Mouse (Mus musculus) kidney, adult 8-10 months (tissue): ENCODE measurements at regions not wholly inside any gene's neighbourhood (a gene's known extent, or its start where the extent isn't known, plus 50 kb on each side); places are given as distances from the start of the nearest gene placed in this dataset.
"Not testable (repeated sequence)": the region's sequence is repeated elsewhere in the genome, so short reads cannot be mapped to it uniquely, and the experiment has no call there.

Source experiments
- DNase-seq, 2 experiments: peaks; one replicate each; pipeline ENCODE4 v3.0.0; 2022

- peak in 1 of 2 experiments; percentile 15 for DNase-seq
Measured at GRCm38 (mm10) chr9:78769168-78769567, 153.8 kb downstream of the Cd109 start.

DNA sequence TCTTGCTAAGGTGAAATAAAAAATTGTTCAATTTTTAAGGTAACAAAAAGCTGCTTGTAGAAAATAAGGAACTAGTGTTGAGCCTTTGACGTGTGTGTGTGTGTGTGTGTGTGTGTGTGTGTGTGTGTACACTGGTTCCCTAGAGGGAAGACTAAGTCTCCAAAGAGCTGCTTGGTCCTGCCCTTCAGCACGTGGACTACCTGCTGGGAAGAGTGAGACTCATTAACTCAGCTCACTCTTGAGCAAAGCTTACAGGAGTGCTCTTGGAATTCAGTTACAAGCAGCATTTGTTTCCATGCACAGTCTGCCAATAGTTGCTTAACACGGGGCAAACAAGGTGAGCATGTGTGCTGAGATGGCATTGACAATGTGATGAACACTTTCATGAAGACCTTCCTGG lies 158.6 kb downstream of the Cd109 start:
- DNase-seq = no peak

DNA sequence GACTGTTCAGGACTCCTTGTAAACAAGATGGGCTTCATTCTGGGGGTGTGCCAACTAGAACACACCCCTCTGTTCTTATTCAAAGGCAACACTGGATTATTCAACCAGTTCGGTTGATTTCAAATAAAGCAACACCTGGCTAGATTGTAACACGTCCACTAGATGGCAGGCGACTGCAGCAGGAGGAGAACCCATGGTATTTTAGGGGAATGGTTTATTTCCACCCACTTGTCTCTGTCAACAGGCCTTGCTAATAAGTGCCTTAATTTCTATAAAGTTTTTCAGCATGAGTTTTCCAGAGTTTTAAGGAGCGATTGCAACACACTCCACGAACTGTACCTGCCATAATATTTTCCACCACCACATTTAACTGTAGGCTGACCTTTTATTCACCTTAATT lies 160.1 kb downstream of the Cd109 start:
- peak; percentile 14 to 21 for DNase-seq

- DNase-seq = no peak
Measured at GRCm38 (mm10) chr9:78780595-78780994, 165.2 kb downstream of the Cd109 start.

DNA sequence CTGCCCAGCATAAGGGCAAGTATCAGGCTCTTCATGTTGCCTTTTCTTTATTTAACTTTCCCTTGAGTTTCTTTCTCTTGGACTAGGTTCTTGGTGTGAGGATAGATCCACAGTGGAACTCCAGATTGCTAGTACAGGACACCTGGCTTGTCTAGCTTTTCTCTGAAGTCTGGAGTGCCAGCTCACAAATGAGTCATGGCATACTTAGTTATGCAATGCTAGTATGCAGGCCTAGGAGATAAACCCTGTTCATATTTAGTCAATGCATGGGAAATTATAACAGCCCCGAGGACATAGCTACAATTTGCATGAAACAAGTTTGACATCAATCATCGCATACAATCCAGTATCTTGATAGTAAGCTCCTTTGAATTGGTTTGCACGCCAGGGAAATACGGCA lies 167.0 kb downstream of the Cd109 start:
- no peak for DNase-seq

GRCm38 (mm10) chr9:78782860-78783259 lies 167.5 kb downstream of the Cd109 start:
- no peak for DNase-seq

DNA sequence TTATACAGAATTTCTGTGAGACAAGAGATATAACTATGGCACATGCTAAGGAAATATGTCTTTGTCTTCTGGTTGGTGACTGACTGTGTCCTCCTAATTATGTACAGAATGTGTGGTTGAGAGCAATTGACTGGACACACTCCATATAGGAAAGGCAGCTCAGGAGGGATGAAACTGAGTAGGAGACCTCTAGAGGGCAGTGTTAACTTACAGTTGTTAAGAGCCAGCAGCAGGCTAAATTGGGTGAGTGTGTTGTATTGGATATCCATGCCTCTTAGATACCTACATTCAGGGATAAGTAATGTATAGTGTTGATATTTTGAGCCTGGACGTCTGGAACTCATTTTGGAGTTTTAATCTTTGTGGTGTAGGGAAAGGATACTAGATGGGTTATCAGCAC lies 172.5 kb downstream of the Cd109 start:
- peak; percentile 11 to 33 for DNase-seq

DNA sequence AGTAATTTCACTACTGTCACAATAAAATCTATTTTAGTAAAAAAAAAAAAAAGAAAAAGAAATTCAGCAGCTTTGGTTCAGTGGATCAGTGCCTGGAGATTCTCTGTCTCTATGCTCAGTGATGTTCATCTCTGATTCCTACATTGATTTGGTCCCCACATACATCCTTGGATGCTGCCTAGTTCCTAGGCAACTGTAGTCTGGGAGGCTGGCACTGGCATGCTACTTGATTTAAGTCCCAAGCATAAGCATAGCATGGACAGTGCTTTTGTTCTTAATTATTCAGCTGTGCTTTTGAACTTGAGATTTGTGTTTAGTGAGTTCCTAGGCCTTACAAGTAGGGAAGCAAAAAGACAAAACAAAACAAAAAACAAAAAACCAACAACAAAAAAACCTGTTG lies 174.4 kb downstream of the Cd109 start:
- DNase-seq = no peak

DNA sequence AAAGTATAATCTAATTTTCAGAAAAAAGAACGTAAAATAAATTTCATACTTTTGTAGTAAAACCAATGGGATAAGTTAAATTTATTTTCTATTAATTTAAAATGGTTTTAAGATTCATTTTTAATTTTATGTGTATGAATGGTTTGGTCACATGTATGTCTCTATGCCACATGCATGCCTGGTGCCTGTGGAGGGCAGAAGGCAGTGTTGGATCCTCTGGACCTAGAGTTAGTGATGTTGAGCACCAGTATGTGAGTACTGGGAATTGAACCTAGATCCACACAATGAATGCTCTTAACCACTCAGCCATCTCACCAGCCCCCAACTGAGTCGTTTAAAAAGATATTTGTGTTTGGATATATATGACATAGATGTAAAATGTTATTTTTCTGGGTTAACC lies 174.8 kb downstream of the Cd109 start:
- DNase-seq = no peak

DNA sequence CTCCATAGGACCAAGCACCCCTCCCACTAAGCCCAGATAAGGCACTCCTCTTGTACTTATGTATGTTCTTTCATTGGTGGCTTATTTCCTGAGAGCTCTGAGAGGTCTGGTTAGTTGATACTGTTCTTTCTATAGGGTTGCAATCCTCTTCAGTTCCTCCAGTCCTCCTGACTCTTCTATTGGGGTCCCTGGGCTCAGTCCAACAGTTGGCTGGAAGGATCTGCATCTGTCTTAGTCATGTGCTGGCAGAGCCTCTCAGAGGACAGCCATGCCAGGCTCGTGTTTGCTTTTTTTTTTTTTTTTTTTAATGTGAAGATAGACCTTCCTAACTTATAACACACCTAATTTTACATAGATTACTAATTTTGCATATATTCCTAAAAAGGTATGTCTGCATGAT lies 180.5 kb downstream of the Cd109 start:
- no peak for DNase-seq

- DNase-seq = no peak
Measured at GRCm38 (mm10) chr9:78817221-78817620, 201.9 kb downstream of the Cd109 start.

DNA sequence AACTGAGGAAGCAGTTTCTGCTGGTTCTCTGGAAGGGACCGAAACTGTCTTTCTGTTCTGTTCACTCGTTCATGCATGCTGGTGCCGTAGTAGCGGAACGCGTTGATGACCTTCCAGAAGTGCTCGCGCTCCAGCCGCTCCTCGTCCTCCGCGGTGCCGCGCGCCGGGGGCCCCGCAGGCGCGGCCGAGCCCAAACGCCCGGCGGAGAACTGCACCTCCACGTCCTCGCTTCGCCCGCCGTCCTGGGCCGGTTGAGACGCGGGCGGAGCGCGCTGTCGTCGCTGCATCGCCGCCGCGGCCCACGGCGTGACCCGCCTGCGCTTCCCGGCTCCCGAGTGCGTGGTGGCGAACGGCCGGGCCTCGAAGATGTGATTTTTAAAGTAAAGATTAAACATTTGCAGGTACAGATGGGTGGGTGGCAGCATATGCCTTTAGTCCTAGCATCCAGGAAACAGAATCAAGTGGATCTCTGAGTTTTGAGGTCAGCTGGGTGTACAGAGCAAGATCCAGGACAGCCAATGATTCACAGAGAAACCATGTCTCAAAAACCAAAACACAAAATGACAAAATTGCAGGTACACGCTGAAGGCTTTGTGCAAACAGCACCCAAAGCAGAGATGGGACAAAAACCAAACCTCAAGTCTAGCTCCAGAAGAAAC lies 206.3 kb downstream of the Cd109 start:
- DNase-seq = not testable (repeated sequence)

GRCm38 (mm10) chr9:78844969-78845683 lies 229.8 kb downstream of the Cd109 start:
- no peak for DNase-seq

GRCm38 (mm10) chr9:78846110-78846509 lies 230.8 kb downstream of the Cd109 start:
- no peak for DNase-seq

DNA sequence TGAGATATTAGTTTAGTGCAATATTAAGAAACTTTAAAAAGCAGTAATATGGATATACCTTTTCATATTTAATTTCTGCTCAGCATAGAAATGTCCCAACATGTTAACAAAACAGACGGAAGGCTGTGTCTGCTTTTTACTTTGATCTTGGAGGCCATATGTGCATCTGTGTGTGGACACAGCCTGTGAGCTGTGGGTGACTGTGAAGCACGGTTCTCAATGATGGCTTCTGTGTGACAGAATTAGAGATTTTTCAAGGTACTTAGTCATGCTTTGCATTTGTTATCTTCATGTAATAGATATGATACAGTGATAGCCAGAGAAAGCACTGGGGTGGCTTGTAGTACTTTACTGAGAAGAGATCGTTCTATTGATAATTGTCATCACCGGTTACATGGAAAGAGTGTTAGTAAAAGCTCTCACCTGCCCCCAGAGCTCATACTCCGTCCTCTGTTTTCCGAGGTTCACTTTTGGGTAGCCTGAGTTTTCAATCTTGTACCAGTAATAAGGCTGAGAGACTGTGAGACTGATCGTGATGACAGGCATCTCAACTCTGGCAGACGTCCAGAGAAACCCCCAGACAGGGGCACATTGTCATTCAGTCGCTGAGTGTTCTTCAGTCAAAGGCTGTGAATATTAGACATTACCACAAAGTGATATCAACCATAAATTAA lies 232.7 kb downstream of the Cd109 start:
- no peak for DNase-seq

GRCm38 (mm10) chr9:78848564-78848893 lies 233.2 kb downstream of the Cd109 start:
- DNase-seq = not testable (repeated sequence)

GRCm38 (mm10) chr9:78856981-78857380 lies 241.6 kb downstream of the Cd109 start:
- DNase-seq = no peak

DNA sequence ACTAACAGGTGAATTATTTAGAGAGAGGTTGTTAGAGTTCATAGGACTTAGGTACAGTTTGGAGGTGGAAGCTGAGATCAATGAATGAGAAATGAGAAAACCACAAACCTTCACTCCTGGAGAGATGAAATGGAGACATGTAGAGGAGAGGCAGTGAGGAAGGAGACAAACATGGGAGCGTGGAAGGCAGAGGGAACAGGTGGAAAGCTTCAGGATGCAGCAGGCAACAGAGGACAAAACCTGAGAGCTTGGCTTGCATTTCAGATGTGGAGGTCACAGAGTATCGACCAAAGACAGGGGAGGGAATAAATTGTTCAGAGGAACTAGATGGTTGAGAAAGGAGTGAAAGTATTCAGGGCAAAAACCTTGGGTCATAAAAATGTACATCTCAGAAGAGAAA lies 244.6 kb downstream of the Cd109 start:
- DNase-seq = no peak

DNA sequence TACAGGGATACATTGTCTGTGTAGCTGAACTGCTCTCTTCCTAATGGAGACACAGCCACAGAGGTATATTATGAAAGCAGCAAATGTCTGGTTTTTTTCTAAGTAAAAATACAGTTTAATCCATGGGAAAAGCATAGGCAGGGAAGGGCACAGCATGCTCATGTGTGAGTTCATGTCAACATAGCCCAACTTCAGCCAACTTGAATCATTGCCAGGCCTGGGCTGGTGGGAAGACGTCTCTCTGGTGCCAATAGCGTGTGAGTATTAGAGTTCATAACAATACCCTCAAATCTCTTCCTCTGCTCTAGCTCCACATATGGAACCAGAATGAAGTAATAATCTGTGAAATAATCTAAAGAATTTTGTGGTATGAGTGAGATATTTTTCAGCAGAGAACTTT lies 257.2 kb downstream of the Cd109 start:
- no peak for DNase-seq

DNA sequence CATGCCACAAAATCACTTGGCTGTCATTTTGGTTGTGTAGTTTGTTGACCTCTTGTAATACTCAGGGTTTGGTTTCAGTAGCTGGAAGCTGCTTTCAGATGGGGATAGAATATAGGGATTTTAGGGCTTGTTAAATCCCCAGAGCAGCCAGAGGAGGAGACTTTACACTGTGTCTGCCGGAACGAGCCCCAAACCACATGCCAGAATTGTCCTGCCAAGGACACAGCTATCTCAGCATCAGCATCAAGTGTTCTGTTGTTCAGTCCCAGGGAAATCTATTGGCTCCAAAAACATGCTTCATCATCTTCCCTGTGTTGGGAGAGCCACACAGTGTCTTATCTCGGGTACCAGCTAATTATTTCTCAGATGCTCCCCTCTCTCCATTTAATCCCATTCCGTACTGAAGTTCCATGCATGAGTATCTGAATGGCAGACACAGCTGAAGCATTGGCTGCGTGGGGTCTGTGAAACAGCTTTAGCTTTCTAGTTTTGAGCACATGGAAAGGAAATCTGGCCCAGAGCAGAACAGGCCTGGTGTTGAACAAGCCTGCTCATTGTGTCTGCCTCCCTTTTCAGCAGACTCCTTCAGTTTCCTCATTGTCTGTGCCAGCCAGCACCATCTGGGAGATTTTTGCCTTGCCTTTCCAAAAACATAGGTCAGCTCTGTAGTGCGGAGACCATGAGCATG lies 264.8 kb downstream of the Cd109 start:
- no peak for DNase-seq

GRCm38 (mm10) chr9:78880643-78881306 lies 265.4 kb downstream of the Cd109 start:
- peak in 1 of 2 experiments; percentile 1 for DNase-seq

DNA sequence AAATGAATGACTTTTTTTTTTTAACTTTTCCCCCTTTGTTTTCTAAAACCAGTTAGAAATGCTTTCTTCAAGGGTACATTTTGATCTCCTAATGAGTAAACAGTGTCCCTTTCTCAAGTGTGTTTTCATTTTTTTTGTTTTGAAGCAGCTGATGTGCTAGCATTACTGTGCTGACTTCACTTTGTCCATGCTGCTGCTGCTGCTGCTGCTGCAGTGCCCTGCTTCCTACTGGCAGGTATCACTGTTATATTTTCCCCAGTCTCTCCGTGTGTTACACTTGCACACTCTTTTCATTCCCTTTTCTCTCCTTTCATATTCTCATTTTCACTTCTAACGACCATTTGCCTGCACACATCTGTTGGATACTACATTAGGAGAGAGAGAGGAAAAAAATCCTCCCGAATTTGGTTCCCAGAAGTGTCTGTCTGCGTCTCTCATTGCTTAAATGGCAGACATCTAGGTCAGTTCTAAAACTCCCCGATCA lies 266.0 kb downstream of the Cd109 start:
- DNase-seq = no peak

DNA sequence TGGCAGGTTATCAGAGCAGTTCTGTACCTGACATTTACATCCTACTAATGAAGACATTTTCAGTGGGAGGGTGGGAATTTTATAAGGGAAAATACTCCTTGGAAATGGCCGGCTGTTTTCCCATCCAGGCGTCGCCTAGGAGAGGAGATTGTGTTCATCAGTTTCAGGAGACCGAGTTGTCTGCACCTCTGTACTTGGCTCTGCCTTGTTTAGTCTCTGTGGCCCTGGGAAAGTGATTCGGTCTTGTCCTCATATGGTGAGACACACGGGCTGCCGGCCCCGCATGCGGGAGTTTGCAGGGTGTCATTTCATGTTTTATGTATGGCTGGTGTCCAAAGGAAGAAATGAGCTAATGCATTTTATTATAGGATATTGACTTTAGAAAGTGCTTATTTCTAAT lies 287.9 kb downstream of the Cd109 start:
- DNase-seq = no peak
